Mouse (Mus musculus) ES-CJ7 (cell line): ENCODE measurements around the gene Fcgr1.
A peak's percentile ranks its signal among the peaks of the same experiment; 100 is the strongest.
"Not testable (repeated sequence)": the region's sequence is repeated elsewhere in the genome, so short reads cannot be mapped to it uniquely, and the experiment has no call there.

Experiments used
- DNase-seq: peaks from one replicate; pipeline ENCODE4 v3.0.0; 2011; ENCODE audit warnings: low read depth, low spot score

The Fcgr1 gene

GRCm38 (mm10) chr3:96293787-96294186 lies at the start of gene Fcgr1:
Fcgr1 (minus strand) TSS chr3:96293969.
- DNase-seq: no peak

GRCm38 (mm10) chr3:96342652-96343051 lies 48.9 kb upstream of the Fcgr1 start:
- peak; percentile 36 for DNase-seq

GRCm38 (mm10) chr3:96342100-96342499 lies 48.3 kb upstream of the Fcgr1 start:
- not testable (repeated sequence) for DNase-seq

- peak; percentile 88 for DNase-seq
Measured at GRCm38 (mm10) chr3:96340611-96341312, 47.0 kb upstream of the Fcgr1 start.

GRCm38 (mm10) chr3:96338849-96339480 lies 45.2 kb upstream of the Fcgr1 start:
- peak; percentile 32 for DNase-seq

- no peak for DNase-seq
Measured at GRCm38 (mm10) chr3:96338043-96338442, 44.3 kb upstream of the Fcgr1 start.

- no peak for DNase-seq
Measured at GRCm38 (mm10) chr3:96337269-96337668, 43.5 kb upstream of the Fcgr1 start.

GRCm38 (mm10) chr3:96336636-96337035 lies 42.9 kb upstream of the Fcgr1 start:
- DNase-seq: peak; percentile 86

GRCm38 (mm10) chr3:96335591-96335990 lies 41.8 kb upstream of the Fcgr1 start:
- DNase-seq: no peak

GRCm38 (mm10) chr3:96335163-96335550 lies 41.4 kb upstream of the Fcgr1 start:
- DNase-seq: no peak

GRCm38 (mm10) chr3:96334175-96335162 lies 40.7 kb upstream of the Fcgr1 start:
- peak; percentile 90 for DNase-seq

GRCm38 (mm10) chr3:96333396-96334174 lies 39.8 kb upstream of the Fcgr1 start:
- DNase-seq: peak; percentile 60

GRCm38 (mm10) chr3:96332631-96333395 lies 39.0 kb upstream of the Fcgr1 start:
- DNase-seq: peak; percentile 99

- DNase-seq: no peak
Measured at GRCm38 (mm10) chr3:96332000-96332399, 38.2 kb upstream of the Fcgr1 start.

- DNase-seq: no peak
Measured at GRCm38 (mm10) chr3:96331438-96331837, 37.7 kb upstream of the Fcgr1 start.

- no peak for DNase-seq
Measured at GRCm38 (mm10) chr3:96330603-96331002, 36.8 kb upstream of the Fcgr1 start.

- DNase-seq: no peak
Measured at GRCm38 (mm10) chr3:96330181-96330580, 36.4 kb upstream of the Fcgr1 start.

- peak; percentile 99 for DNase-seq
Measured at GRCm38 (mm10) chr3:96328730-96329387, 35.1 kb upstream of the Fcgr1 start.

- peak; percentile 90 for DNase-seq
Measured at GRCm38 (mm10) chr3:96328060-96328729, 34.4 kb upstream of the Fcgr1 start.
